In genomic region chr14:103069864-103070611, GRCm38 (mm10) we compare ENCODE assay signal across 1 mouse cellular context.
TF ChIP-seq lines count a peak whose summit lies in the region.

TSS of gene Cln5 (plus strand) at chr14:103070216.

TF ChIP-seq in CH12.LX, 34 proteins besides CTCF, POLR2A, EP300 and RAD21 (continued from another document):
- TF ChIP-seq E2F4 (IDR thresholded peaks at IDR 0.05; ENCODE audit: insufficient replicate concordance, low read depth, low read length): no peak
- TF ChIP-seq RCOR1 (conservative IDR thresholded peaks at IDR 0.05; ENCODE audit: low read depth, low read length): no peak
- TF ChIP-seq UBTF (IDR thresholded peaks at IDR 0.05; ENCODE audit: low read depth, low read length): no peak; the same call in 1 of the 2 replicates
- TF ChIP-seq MEF2A (IDR thresholded peaks at IDR 0.05; ENCODE audit: borderline replicate concordance, low read depth, low read length): no peak; the same call in 1 of the 2 replicates
- peak; percentile 25; the same call in 1 of the 2 replicates for TF ChIP-seq SMC3 (IDR thresholded peaks at IDR 0.05; ENCODE audit: low read depth, low read length)
- peak; percentile 57 for TF ChIP-seq HCFC1 (IDR thresholded peaks at IDR 0.05; ENCODE audit: low read depth, low read length)
- TF ChIP-seq SIN3A (IDR thresholded peaks at IDR 0.05; ENCODE audit: low read length): peak; percentile 17; the same call in 1 of the 2 replicates
- TF ChIP-seq POLR2AphosphoS2 (IDR thresholded peaks at IDR 0.05; ENCODE audit: low read depth, low read length): peak; percentile 77; the same call in 1 of the 2 replicates
- no peak for TF ChIP-seq ETS1 (conservative IDR thresholded peaks at IDR 0.05; ENCODE audit: low read depth, low read length)
- peak; percentile 92 for TF ChIP-seq ELF1 (IDR thresholded peaks at IDR 0.05; ENCODE audit: low read depth, low read length)
- no peak for TF ChIP-seq ZKSCAN1 (IDR thresholded peaks at IDR 0.05; ENCODE audit: borderline replicate concordance, low read depth, low read length)
- TF ChIP-seq USF1 (IDR thresholded peaks at IDR 0.05; ENCODE audit: low read depth, low read length): peak; percentile 83
- TF ChIP-seq TBP (conservative IDR thresholded peaks at IDR 0.05; ENCODE audit: low read depth, low read length): peak; percentile 93
- TF ChIP-seq ZNF384 (IDR thresholded peaks at IDR 0.05; ENCODE audit: low read depth, low read length): no peak
- peak; percentile 31; the same call in 1 of the 2 replicates for TF ChIP-seq USF2 (conservative IDR thresholded peaks at IDR 0.05; ENCODE audit: low read depth, low read length)
- no peak; the same call in 1 of the 2 replicates for TF ChIP-seq MAX (IDR thresholded peaks at IDR 0.05; ENCODE audit: low read length)
- peak; percentile 77 for TF ChIP-seq MYC (IDR thresholded peaks at IDR 0.05; ENCODE audit: low read depth, low read length)
- TF ChIP-seq NELFE (IDR thresholded peaks at IDR 0.05; ENCODE audit: low read depth, low read length): peak; percentile 97
- TF ChIP-seq PAX5 (IDR thresholded peaks at IDR 0.05; ENCODE audit: low read length): no peak
- no peak for TF ChIP-seq CHD1 (IDR thresholded peaks at IDR 0.05; ENCODE audit: low read depth, low read length)
- no peak for TF ChIP-seq ZC3H11A (IDR thresholded peaks at IDR 0.05; ENCODE audit: low read depth, low read length)
- peak; percentile 8; the same call in 1 of the 2 replicates for TF ChIP-seq MAZ (IDR thresholded peaks at IDR 0.05; ENCODE audit: low read depth, low read length)
